Mouse (Mus musculus) ES-Bruce4 (cell line): ENCODE results near the gene Rnf8. TPM values are rescaled to one million over a fixed set of nuclear protein-coding genes. Genes with fewer than 3 reads are reported as not detected.

Experiments used
- H3K27ac ChIP-seq: 2 replicates; pipeline ENCODE4 v1.5.1; 2012; ENCODE audit warnings: low read length, inconsistent platforms; ENCODE audit not compliant: insufficient read depth
- H3K27me3 ChIP-seq: 2 replicates; pipeline ENCODE4 v1.6.1; 2012; ENCODE audit warnings: mild to moderate bottlenecking, low read length, inconsistent platforms; ENCODE audit not compliant: control insufficient read depth, poor library complexity, insufficient read depth, severe bottlenecking
- H3K36me3 ChIP-seq: 2 replicates; pipeline ENCODE4 v1.6.1; 2012; ENCODE audit warnings: inconsistent platforms, mild to moderate bottlenecking, low read length, moderate library complexity; ENCODE audit not compliant: control insufficient read depth, poor library complexity, insufficient read depth, severe bottlenecking
- H3K4me1 ChIP-seq: one replicate; pipeline ENCODE4 v1.8.1; 2011; ENCODE audit warnings: low read length; ENCODE audit not compliant: control insufficient read depth, insufficient read depth
- H3K4me3 ChIP-seq: 2 replicates; pipeline ENCODE4 v1.5.1; 2011; ENCODE audit warnings: low read depth, mild to moderate bottlenecking, low read length
- H3K9ac ChIP-seq: 2 replicates; pipeline ENCODE4 v1.6.1; 2012; ENCODE audit warnings: low read depth, mild to moderate bottlenecking, inconsistent platforms; ENCODE audit not compliant: poor library complexity, severe bottlenecking
- H3K9me3 ChIP-seq: replicated peaks from 2 replicates; pipeline ENCODE4 v1.6.1; 2012; ENCODE audit warnings: mild to moderate bottlenecking, low read length, inconsistent platforms; ENCODE audit not compliant: control insufficient read depth, poor library complexity, insufficient read depth, severe bottlenecking
- CTCF ChIP-seq: IDR thresholded peaks from one replicate; pipeline ENCODE4 v1.8.1; 2011; ENCODE audit warnings: low read depth, low read length
- EP300 ChIP-seq: IDR thresholded peaks from 2 replicates; pipeline ENCODE4 v1.6.1; 2011; ENCODE audit warnings: low read depth, low read length; ENCODE audit not compliant: insufficient read depth
- POLR2A ChIP-seq: IDR thresholded peaks from one replicate; pipeline ENCODE4 v1.8.1; 2011; ENCODE audit warnings: low read length; ENCODE audit not compliant: insufficient read depth
- polyA plus RNA-seq: library from polyadenylated mRNA; stranded (reverse); fragments of >200 nt; gene quantifications from 2 replicates; pipeline ENCODE4 v1.2.4, GENCODE M21; 2011; ENCODE audit warnings: low read depth; ENCODE audit not compliant: missing spikeins, insufficient read depth, insufficient read length

Gene Rnf8
- polyA plus RNA-seq, 1 experiment: 37.5 TPM

- Histone ChIP-seq H3K36me3 (peaks cover 24% of the 10 kb centered on the region), H3K4me1 (no peaks in the 10 kb centered on the region)
Measured at GRCm38 (mm10) chr17:29693571-29693970, 79.0 kb downstream of the Rnf8 start.

GRCm38 (mm10) chr17:29694516-29694915 lies 79.9 kb downstream of the Rnf8 start:
- Histone ChIP-seq H3K27me3 (no peaks in the 10 kb centered on the region), H3K9ac (no peak overlapping the region), H3K36me3 (peaks cover 27% of the 10 kb centered on the region), H3K4me3 (no peak overlapping the region), H3K27ac (no peak overlapping the region), H3K4me1 (no peaks in the 10 kb centered on the region), H3K9me3 (no peaks in the 10 kb centered on the region)
- TF ChIP-seq POLR2A (no peak), EP300 (no peak), CTCF (no peak)

More at GRCm38 (mm10) chr17:29693571-29693970, 79.0 kb downstream of the Rnf8 start:
- Histone ChIP-seq H3K9ac (no peak overlapping the region), H3K27ac (no peak overlapping the region), H3K9me3 (no peaks in the 10 kb centered on the region), H3K4me3 (no peak overlapping the region), H3K27me3 (no peaks in the 10 kb centered on the region)
- no peak for TF ChIP-seq CTCF
- no peak for TF ChIP-seq EP300
- no peak for TF ChIP-seq POLR2A

Other genes starting within 250 kb of the Rnf8 start
- 348 and 350 TPM in 2 replicates for gene Pim1, start 124.0 kb upstream of the Rnf8 start, polyA plus RNA-seq
- 1.6 and 2.4 TPM in 2 replicates for gene Gm17657, start 65.2 kb upstream of the Rnf8 start, polyA plus RNA-seq
- gene Tbc1d22b, start 65.0 kb upstream of the Rnf8 start, polyA plus RNA-seq: 20.8 and 21.8 TPM in 2 replicates
- gene Tmem217, start 62.4 kb upstream of the Rnf8 start, polyA plus RNA-seq: not detected in 2 replicates
- gene Gm28043, start 86 bp downstream of the Rnf8 start, polyA plus RNA-seq: 4.8 and 5.0 TPM in 2 replicates
- 69.9 and 79.2 TPM in 2 replicates for gene Cmtr1, start 45.8 kb downstream of the Rnf8 start, polyA plus RNA-seq
- 14.5 and 15.7 TPM in 2 replicates for gene Ccdc167, start 102.3 kb downstream of the Rnf8 start, polyA plus RNA-seq